Mouse (Mus musculus) stomach, embryonic 14.5 days (tissue): ENCODE data around the gene Adgre5. TPM values are rescaled to one million over a fixed set of nuclear protein-coding genes. Genes with fewer than 3 reads are reported as not detected.

Experiments
- ATAC-seq: fragments of 200-750 bp; cut with Nextera tagmentation; 2 replicates; pipeline ENCODE4 v1.8.0; 2017; ENCODE audit warnings: low read depth, moderate TSS enrichment; ENCODE audit not compliant: insufficient number of reproducible peaks, insufficient read depth, low FRiP score
- H3K27ac ChIP-seq: fragments of 300-500 bp; sonication (generic); 2 replicates; pipeline ENCODE4 v1.5.1; 2014; ENCODE audit warnings: mild to moderate bottlenecking, low read length, moderate library complexity, mixed read lengths
- H3K27me3 ChIP-seq: fragments of 300-500 bp; sonication (generic); 2 replicates; pipeline ENCODE4 v1.6.1; 2014; ENCODE audit warnings: low read length, control low read depth, mixed read lengths; ENCODE audit not compliant: control insufficient read depth, insufficient read depth
- H3K36me3 ChIP-seq: fragments of 300-500 bp; sonication (generic); 2 replicates; pipeline ENCODE4 v1.6.1; 2014; ENCODE audit warnings: mild to moderate bottlenecking, control low read depth, low read length, moderate library complexity, mixed read lengths; ENCODE audit not compliant: control insufficient read depth, insufficient read depth
- H3K4me1 ChIP-seq: fragments of 300-500 bp; sonication (generic); 2 replicates; pipeline ENCODE4 v1.6.1; 2014; ENCODE audit warnings: low read length, control low read depth, mixed read lengths; ENCODE audit not compliant: control insufficient read depth, insufficient read depth
- H3K4me2 ChIP-seq: fragments of 300-500 bp; sonication (generic); replicated peaks from 2 replicates; pipeline ENCODE4 v1.6.1; 2014; ENCODE audit warnings: low read depth, low read length, control low read depth
- H3K4me3 ChIP-seq: fragments of 300-500 bp; sonication (generic); 2 replicates; pipeline ENCODE4 v1.5.1; 2014; ENCODE audit warnings: low read depth, low read length, control low read depth
- H3K9ac ChIP-seq: fragments of 300-500 bp; sonication (generic); replicated peaks from 2 replicates; pipeline ENCODE4 v1.6.1; 2014; ENCODE audit warnings: low read depth, mild to moderate bottlenecking, control low read depth, low read length, moderate library complexity, mixed read lengths
- H3K9me3 ChIP-seq: fragments of 300-500 bp; sonication (generic); 2 replicates; pipeline ENCODE4 v1.6.1; 2016; ENCODE audit warnings: low read depth, low read length, control low read depth; ENCODE audit not compliant: control insufficient read depth
- WGBS: fragments of 180-500 bp; shearing (Covaris S2); extraction: QIAGEN DNeasy Blood & Tissue Kit; methylation state at CpG from one replicate; pipeline ENCODE4 v1.1.7; 2014; 5-methylcytosine and 5-hydroxymethylcytosine counted together
- polyA plus RNA-seq: library from polyadenylated mRNA; unstranded; fragments of >200 nt; fragmentation: Nextera tagmentation; extraction: Ambion mirVana; gene quantifications from 2 replicates; pipeline ENCODE4 v1.2.1, GENCODE M21; 2014

Gene Adgre5
- polyA plus RNA-seq, 1 experiment from 2014 or later = 40.7 TPM

- 74% methylated on average over 2 of the region's 2 CpGs for WGBS
Measured at GRCm38 (mm10) chr8:83764717-83765116, 23.6 kb upstream of the Adgre5 start.

GRCm38 (mm10) chr8:83764116-83764515, 23.0 kb upstream of the Adgre5 start:
- WGBS = 94% methylated on average over 8 of the region's 8 CpGs
- Histone ChIP-seq H3K9ac (no peak overlapping the region), H3K36me3 (no peaks in the 10 kb centered on the region), H3K27me3 (no peaks in the 10 kb centered on the region), H3K27ac (no peak overlapping the region), H3K4me3 (no peak overlapping the region), H3K4me2 (no peak overlapping the region), H3K4me1 (0 out of 2 replicates have a peak, but pooled peaks cover 2% of the 10 kb centered on the region), H3K9me3 (no peaks in the 10 kb centered on the region; the same call in 1 of the 2 replicates)
- no peak for ATAC-seq

More at GRCm38 (mm10) chr8:83764717-83765116, 23.6 kb upstream of the Adgre5 start:
- Histone ChIP-seq H3K9ac (no peak overlapping the region), H3K36me3 (no peaks in the 10 kb centered on the region), H3K4me1 (0 out of 2 replicates have a peak, but pooled peaks cover 2% of the 10 kb centered on the region), H3K27ac (no peak overlapping the region), H3K27me3 (no peaks in the 10 kb centered on the region), H3K4me3 (no peak overlapping the region), H3K4me2 (no peak overlapping the region), H3K9me3 (no peaks in the 10 kb centered on the region; the same call in 1 of the 2 replicates)
- no peak for ATAC-seq

GRCm38 (mm10) chr8:83759231-83759759, 18.2 kb upstream of the Adgre5 start:
- H3K4me2 ChIP-seq = no peak overlapping the region
- H3K4me1 ChIP-seq = no peaks in the 10 kb centered on the region
- H3K9ac ChIP-seq = no peak overlapping the region
- no peaks in the 10 kb centered on the region; the same call in 1 of the 2 replicates for H3K9me3 ChIP-seq
- no peaks in the 10 kb centered on the region for H3K36me3 ChIP-seq
- ATAC-seq = no peak
- H3K4me3 ChIP-seq = no peak overlapping the region
- H3K27ac ChIP-seq = no peak overlapping the region
- H3K27me3 ChIP-seq = no peaks in the 10 kb centered on the region
- WGBS = 67% methylated on average over 2 of the region's 2 CpGs

- Histone ChIP-seq H3K9ac (no peak overlapping the region), H3K36me3 (no peaks in the 10 kb centered on the region), H3K27ac (no peak overlapping the region), H3K9me3 (no peaks in the 10 kb centered on the region; the same call in 1 of the 2 replicates), H3K4me1 (no peaks in the 10 kb centered on the region), H3K4me2 (no peak overlapping the region), H3K4me3 (no peak overlapping the region), H3K27me3 (no peaks in the 10 kb centered on the region)
- ATAC-seq = no peak
- 50% methylated on average over 5 of the region's 5 CpGs for WGBS
Measured at GRCm38 (mm10) chr8:83758298-83758697, 17.2 kb upstream of the Adgre5 start.

GRCm38 (mm10) chr8:83757084-83757607, 16.0 kb upstream of the Adgre5 start:
- no peak overlapping the region for H3K4me3 ChIP-seq
- H3K9ac ChIP-seq = no peak overlapping the region
- no peak overlapping the region for H3K4me2 ChIP-seq
- no peaks in the 10 kb centered on the region for H3K36me3 ChIP-seq
- H3K27me3 ChIP-seq = no peaks in the 10 kb centered on the region
- no peaks in the 10 kb centered on the region for H3K4me1 ChIP-seq
- no peak overlapping the region for H3K27ac ChIP-seq
- no peaks in the 10 kb centered on the region; the same call in 1 of the 2 replicates for H3K9me3 ChIP-seq
- no peak; the same call in 1 of the 2 replicates for ATAC-seq
- 62% methylated on average over 6 of the region's 6 CpGs for WGBS

GRCm38 (mm10) chr8:83756273-83756672, 15.1 kb upstream of the Adgre5 start:
- WGBS = 90% methylated on average over 3 of the region's 3 CpGs
- ATAC-seq = no peak
- no peaks in the 10 kb centered on the region; the same call in 1 of the 2 replicates for H3K9me3 ChIP-seq
- H3K9ac ChIP-seq = no peak overlapping the region
- no peak overlapping the region for H3K4me2 ChIP-seq
- no peaks in the 10 kb centered on the region for H3K4me1 ChIP-seq
- H3K36me3 ChIP-seq = no peaks in the 10 kb centered on the region
- no peak overlapping the region for H3K4me3 ChIP-seq
- H3K27me3 ChIP-seq = no peaks in the 10 kb centered on the region
- no peak overlapping the region for H3K27ac ChIP-seq

- Histone ChIP-seq H3K36me3 (no peaks in the 10 kb centered on the region), H3K4me1 (no peaks in the 10 kb centered on the region), H3K9ac (no peak overlapping the region), H3K4me2 (no peak overlapping the region), H3K27me3 (no peaks in the 10 kb centered on the region), H3K9me3 (no peaks in the 10 kb centered on the region; the same call in 1 of the 2 replicates), H3K27ac (no peak overlapping the region), H3K4me3 (no peak overlapping the region)
- no peak for ATAC-seq
- 53% methylated on average over 3 of the region's 3 CpGs for WGBS
Measured at GRCm38 (mm10) chr8:83754149-83754548, 13.0 kb upstream of the Adgre5 start.

- 64% methylated on average over 9 of the region's 9 CpGs for WGBS
- Histone ChIP-seq H3K4me2 (no peak overlapping the region), H3K4me3 (no peak overlapping the region), H3K27me3 (no peaks in the 10 kb centered on the region), H3K36me3 (no peaks in the 10 kb centered on the region), H3K4me1 (peaks cover 9% of the 10 kb centered on the region), H3K27ac (peak overlapping the region; percentile 77; the same call in 1 of the 2 replicates), H3K9me3 (no peaks in the 10 kb centered on the region), H3K9ac (no peak overlapping the region)
- no peak for ATAC-seq
Measured at GRCm38 (mm10) chr8:83749265-83749664, 8.1 kb upstream of the Adgre5 start.
